Comparison of ENCODE assay signal across 25 mouse cellular contexts in the genomic region with DNA sequence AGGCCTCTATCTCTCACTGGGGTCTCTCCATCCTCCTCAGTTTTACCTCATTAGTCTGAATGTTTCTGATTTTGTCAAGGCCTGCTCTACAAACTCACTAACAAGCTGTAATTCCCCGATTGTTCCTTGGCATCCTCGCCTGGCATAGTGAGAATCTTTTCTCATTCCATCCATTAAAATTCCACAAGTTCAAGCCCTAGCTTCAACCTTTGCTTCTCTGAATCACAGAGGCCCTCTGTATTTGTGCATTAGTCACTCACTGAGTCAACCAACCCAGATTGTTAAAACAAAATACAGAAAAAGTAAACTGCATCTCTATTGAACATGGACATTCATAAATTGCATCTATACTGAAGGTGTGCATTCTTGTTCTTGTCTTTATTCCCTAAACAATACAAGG. TPM values are rescaled to one million over a fixed set of nuclear protein-coding genes. Genes with fewer than 3 reads are reported as not detected.
DNase-seq lines count a peak whose midpoint lies in the region; ATAC-seq and TF ChIP-seq lines count a peak whose summit lies in the region.
"Had no signal": no experiment of that assay in that cellular context is flagged by ENCODE, and none has a peak within 500 bp of the region (broad histone marks: within the 10 kb centered on the region; RNA-seq: fewer than 3 reads in every experiment).

No protein-coding gene starts in this region.

- no peaks in the 10 kb centered on the region for H3K9me3 ChIP-seq in midbrain, embryonic 11.5 days (ENCODE audit: control insufficient read depth, low read length)
- H3K9me3 ChIP-seq in midbrain, embryonic 10.5 days (replicated peaks) = no peaks in the 10 kb centered on the region; the same call in 1 of the 2 replicates
- H3K9me3 ChIP-seq in liver, embryonic 12.5 days (replicated peaks) = no peaks in the 10 kb centered on the region
- H3K9me3 ChIP-seq: embryonic facial prominence, embryonic 10.5 days; embryonic facial prominence, embryonic 13.5 days; forebrain, embryonic 15.5 days; heart, embryonic 10.5 days; heart, embryonic 13.5 days; hindbrain, embryonic 13.5 days; intestine, embryonic 15.5 days had no signal

- ATAC-seq in midbrain, embryonic 11.5 days (ENCODE audit: low FRiP score) = no peak
- ATAC-seq in liver, embryonic 12.5 days = no peak
- ATAC-seq: forebrain, embryonic 15.5 days; hindbrain, embryonic 16.5 days; intestine, embryonic 15.5 days had no signal

- H3ac ChIP-seq in C2C12 (ENCODE audit: control insufficient read depth, insufficient read length, low read depth) = no peak overlapping the region

- no peak for TF ChIP-seq POLR2A in brain, embryonic 14.5 days (IDR thresholded peaks at IDR 0.05; ENCODE audit: borderline replicate concordance, extremely low read depth, insufficient read depth, insufficient read length, poor library complexity, severe bottlenecking)

- no peaks in the 10 kb centered on the region for H3K27me3 ChIP-seq in midbrain, embryonic 11.5 days (ENCODE audit: control insufficient read depth, insufficient read depth, low read length)
- H3K27me3 ChIP-seq in midbrain, embryonic 10.5 days (ENCODE audit: low read depth, poor library complexity, severe bottlenecking) = no peaks in the 10 kb centered on the region
- H3K27me3 ChIP-seq in C2C12 (ENCODE audit: control insufficient read depth, insufficient read depth, insufficient read length) = no peaks in the 10 kb centered on the region
- H3K27me3 ChIP-seq in liver, embryonic 12.5 days (replicated peaks) = no peaks in the 10 kb centered on the region
- H3K27me3 ChIP-seq: embryonic facial prominence, embryonic 13.5 days; forebrain, embryonic 15.5 days; heart, embryonic 13.5 days; hindbrain, embryonic 13.5 days; intestine, embryonic 15.5 days had no signal

- no peak overlapping the region for H3K27ac ChIP-seq in midbrain, embryonic 11.5 days (ENCODE audit: low read depth, low read length)
- H3K27ac ChIP-seq in midbrain, embryonic 10.5 days (replicated peaks) = no peak overlapping the region
- no peak overlapping the region for H3K27ac ChIP-seq in liver, embryonic 12.5 days
- H3K27ac ChIP-seq: embryonic facial prominence, embryonic 10.5 days; embryonic facial prominence, embryonic 13.5 days; forebrain, embryonic 15.5 days; heart, adult 2 months; heart, embryonic 10.5 days; heart, embryonic 13.5 days; hindbrain, embryonic 13.5 days; intestine, embryonic 15.5 days had no signal

- DNase-seq in midbrain, embryonic 11.5 days (ENCODE audit: low spot score, missing footprints) = peak; percentile 69
- no peak for DNase-seq in midbrain, embryonic 10.5 days (ENCODE audit: low spot score)
- peak; percentile 48 for DNase-seq in brain, embryonic 14.5 days (ENCODE audit: low read depth)
- no peak for DNase-seq in spleen, postnatal 14 days (ENCODE audit: low spot score in 2 of 2)
- DNase-seq in kidney, postnatal 36 days = no peak
- DNase-seq: adrenal gland, adult 2 months; adrenal gland, postnatal 14 days; cerebellum, adult 11-12 months; cerebellum, adult 8-10 months; cerebellum, postnatal 10 days; cerebellum, postnatal 36 days; embryo, embryonic 11 days; gastrocnemius, postnatal 10 days; gastrocnemius, postnatal 36 days; heart, adult 2 months had no signal

- WGBS in midbrain, embryonic 11.5 days = 85% methylated on average over 2 of the region's 2 CpGs
- WGBS in midbrain, embryonic 10.5 days = 89% methylated on average over 2 of the region's 2 CpGs
- WGBS in liver, embryonic 12.5 days (ENCODE audit: insufficient replicate concordance) = 63% methylated on average over 2 of the region's 2 CpGs

- no peak overlapping the region for H3K4me3 ChIP-seq in midbrain, embryonic 11.5 days (ENCODE audit: low read depth, low read length)
- H3K4me3 ChIP-seq in midbrain, embryonic 10.5 days = no peak overlapping the region
- H3K4me3 ChIP-seq in C2C12 (ENCODE audit: insufficient read depth, poor library complexity, severe bottlenecking) = no peak overlapping the region
- no peak overlapping the region for H3K4me3 ChIP-seq in liver, embryonic 12.5 days
- H3K4me3 ChIP-seq: embryonic facial prominence, embryonic 10.5 days; embryonic facial prominence, embryonic 13.5 days; forebrain, embryonic 15.5 days; heart, adult 2 months; heart, embryonic 10.5 days; heart, embryonic 13.5 days; hindbrain, embryonic 13.5 days; intestine, embryonic 15.5 days had no signal

- peaks cover 3% of the 10 kb centered on the region; the same call in 1 of the 2 replicates for H3K4me1 ChIP-seq in midbrain, embryonic 11.5 days (ENCODE audit: control insufficient read depth, insufficient read depth, low read length)
- H3K4me1 ChIP-seq in midbrain, embryonic 10.5 days = peaks cover 16% of the 10 kb centered on the region
- no peaks in the 10 kb centered on the region for H3K4me1 ChIP-seq in liver, embryonic 12.5 days
- H3K4me1 ChIP-seq: embryonic facial prominence, embryonic 10.5 days; forebrain, embryonic 15.5 days; heart, embryonic 10.5 days had no signal

- no peak overlapping the region for H3K9ac ChIP-seq in midbrain, embryonic 11.5 days (ENCODE audit: low read length)
- no peak overlapping the region for H3K9ac ChIP-seq in liver, embryonic 12.5 days
- H3K9ac ChIP-seq: embryonic facial prominence, embryonic 13.5 days; forebrain, embryonic 15.5 days; heart, embryonic 13.5 days; hindbrain, embryonic 13.5 days; intestine, embryonic 15.5 days had no signal

- no peaks in the 10 kb centered on the region for H3K36me3 ChIP-seq in midbrain, embryonic 11.5 days (ENCODE audit: control insufficient read depth, insufficient read depth, low read length)
- H3K36me3 ChIP-seq in midbrain, embryonic 10.5 days = no peaks in the 10 kb centered on the region
- no peaks in the 10 kb centered on the region for H3K36me3 ChIP-seq in C2C12 (ENCODE audit: control insufficient read depth, insufficient read depth)
- no peaks in the 10 kb centered on the region for H3K36me3 ChIP-seq in liver, embryonic 12.5 days
- H3K36me3 ChIP-seq: embryonic facial prominence, embryonic 10.5 days; embryonic facial prominence, embryonic 13.5 days; forebrain, embryonic 15.5 days; heart, embryonic 10.5 days; heart, embryonic 13.5 days; hindbrain, embryonic 13.5 days; intestine, embryonic 15.5 days had no signal

- H3K79me2 ChIP-seq in C2C12 (ENCODE audit: control insufficient read depth, insufficient read depth) = no peaks in the 10 kb centered on the region

- no peaks in the 10 kb centered on the region for H3K79me3 ChIP-seq in C2C12 (ENCODE audit: low read depth)

- H3K4me2 ChIP-seq in midbrain, embryonic 11.5 days = no peak overlapping the region
- H3K4me2 ChIP-seq in liver, embryonic 12.5 days = no peak overlapping the region
- H3K4me2 ChIP-seq: embryonic facial prominence, embryonic 13.5 days; forebrain, embryonic 15.5 days; heart, embryonic 13.5 days; hindbrain, embryonic 13.5 days; intestine, embryonic 15.5 days had no signal

- TF ChIP-seq CTCF in C2C12 (IDR thresholded peaks at IDR 0.05; ENCODE audit: control insufficient read depth, insufficient read depth, insufficient read length) = no peak
- TF ChIP-seq CTCF in brain, embryonic 14.5 days (IDR thresholded peaks at IDR 0.05; ENCODE audit: borderline replicate concordance, extremely low read depth, insufficient read depth, insufficient read length) = no peak

TF ChIP-seq in C2C12, 6 proteins besides CTCF, POLR2A, EP300 and RAD21:
- TF ChIP-seq FOSL1 (IDR thresholded peaks at IDR 0.05; ENCODE audit: insufficient read depth, low read length, poor library complexity, severe bottlenecking) (peak; percentile 40), USF1 (IDR thresholded peaks at IDR 0.05; ENCODE audit: low read depth) (no peak)

RNA-seq across cellular contexts. Expression of gene Magi3, which starts 19.2 kb away (rescaled TPM):
- 4.2 and 5.0 TPM in 2 replicates for polyA plus RNA-seq in midbrain, embryonic 11.5 days (2014; fragmentation: Nextera tagmentation; extraction: Ambion mirVana)
- 4.2 and 5.0 TPM in 2 replicates for polyA plus RNA-seq in midbrain, embryonic 10.5 days (2016; fragmentation: Nextera tagmentation; extraction: Ambion mirVana)
- polyA plus RNA-seq in C2C12 (2012; fragmentation: generic; extraction: Trizol) = 5.3 TPM
- 10.7 and 13.5 TPM in 2 replicates for polyA plus RNA-seq in brain, embryonic 14.5 days (2012; rRNA removed)
- polyA plus RNA-seq in liver, embryonic 12.5 days (2016; fragmentation: Nextera tagmentation; extraction: Ambion mirVana) = 1.9 and 2.6 TPM in 2 replicates

Comparison
In these comparisons a context has a peak if more than half of its experiments do, and no peak if none do; other contexts are left out.
1. DNase-seq: peak in midbrain, embryonic 11.5 days (single experiment) and brain, embryonic 14.5 days (single experiment); none in midbrain, embryonic 10.5 days (single experiment), spleen, postnatal 14 days (0 of 2) and kidney, postnatal 36 days (0 of 2).